Mouse (Mus musculus) lung, adult 2 months (tissue): Measurements from ENCODE around the gene Cacna2d3.

Experiments used
- CTCF ChIP-seq: fragments of 200-500 bp; IDR thresholded peaks from 2 replicates; pipeline ENCODE4 v1.5.1; 2011; ENCODE audit warnings: mild to moderate bottlenecking, low read length, control low read depth; ENCODE audit not compliant: insufficient read depth
- POLR2A ChIP-seq: fragments of 200-500 bp; IDR thresholded peaks from 2 replicates; pipeline ENCODE4 v1.6.1; 2011; ENCODE audit warnings: low read depth, mild to moderate bottlenecking, control low read depth, low read length, borderline replicate concordance; ENCODE audit errors: extremely low read depth

DNA sequence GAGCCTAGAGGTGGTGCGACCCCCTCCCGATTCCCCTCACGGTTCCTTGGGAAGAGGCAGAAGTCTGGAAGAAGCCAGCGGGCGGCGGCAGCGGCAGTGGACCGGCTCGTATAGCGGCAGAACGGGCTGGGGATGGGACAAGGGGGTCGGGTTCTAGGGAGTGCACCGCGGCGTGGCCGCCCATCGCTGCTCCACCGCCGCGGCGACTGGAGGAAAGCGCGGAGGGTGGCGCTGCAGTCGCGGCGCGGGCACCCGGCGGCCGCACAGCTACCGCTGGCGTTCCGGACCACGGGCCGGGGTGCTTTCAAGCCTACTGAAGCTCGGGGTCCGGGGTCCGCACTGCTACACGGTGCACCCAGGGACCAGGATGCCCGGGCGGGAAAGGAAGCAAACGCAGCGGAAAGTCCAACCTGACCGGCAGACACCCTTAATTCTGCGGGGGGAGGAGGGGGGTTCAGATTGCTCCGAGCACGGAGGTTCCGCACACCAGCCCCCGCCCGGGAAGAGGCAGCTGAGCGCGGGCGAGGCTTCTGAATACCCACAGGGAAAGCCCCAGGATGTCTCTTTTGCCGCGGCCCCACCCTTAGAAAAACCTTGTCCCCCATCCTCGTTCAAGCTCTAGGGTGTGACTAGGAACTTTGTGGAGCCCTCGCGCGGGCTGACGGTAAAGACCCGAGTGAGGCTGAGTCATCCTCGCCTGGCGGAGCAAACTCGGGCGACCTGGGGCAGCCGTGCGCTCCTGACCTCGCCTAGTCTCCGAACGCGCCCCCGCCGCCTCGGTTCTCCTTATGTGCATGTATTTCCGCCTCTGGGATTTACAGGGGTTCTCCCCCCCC is 940 bp upstream of the Cacna2d3 start:
- TF ChIP-seq CTCF: no peak
- TF ChIP-seq POLR2A: no peak
